Mouse (Mus musculus) c-Kit-positive CD71-negative TER-119-negative erythroid progenitor cells, embryonic 14.5 days (primary cell): ENCODE measurements around the gene Il33.

Experiments used
- DNase-seq: peaks from one replicate; pipeline ENCODE4 v3.0.0-alpha.2; 2013; ENCODE audit warnings: low read depth

The Il33 gene

DNA sequence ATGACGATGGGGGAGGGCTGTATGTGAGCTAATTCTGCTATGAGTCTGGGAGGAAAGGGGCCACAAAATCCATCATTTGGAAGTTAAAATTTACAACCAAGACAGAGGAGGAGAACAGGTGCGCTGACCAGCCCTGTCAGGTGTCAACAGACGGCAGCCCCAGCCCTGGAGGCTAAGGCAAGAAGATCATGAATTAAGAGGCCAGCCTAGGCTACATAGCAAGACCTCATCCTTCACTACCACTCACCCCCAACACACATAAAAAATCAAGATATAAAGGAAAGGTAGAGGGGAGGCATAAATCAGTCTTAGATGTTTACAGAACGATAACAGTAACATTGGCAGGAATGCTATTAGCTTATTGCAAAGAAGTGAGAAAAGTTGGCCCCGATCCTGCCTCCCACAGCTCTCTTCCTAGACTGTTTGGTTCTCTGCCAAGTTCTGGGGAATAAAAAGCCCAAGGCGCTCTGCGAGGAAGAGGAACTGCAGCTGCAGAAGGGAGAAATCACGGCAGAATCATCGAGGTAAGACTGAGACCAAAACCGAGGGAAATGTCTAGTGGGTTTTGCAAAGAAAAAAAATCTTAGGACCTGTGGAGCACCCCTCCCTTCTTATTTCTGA, at the start of gene Il33:
Gene Il33 (plus strand): TSS at position 477 of the 621 bp plus-strand sequence.
- DNase-seq, result no peak

DNA sequence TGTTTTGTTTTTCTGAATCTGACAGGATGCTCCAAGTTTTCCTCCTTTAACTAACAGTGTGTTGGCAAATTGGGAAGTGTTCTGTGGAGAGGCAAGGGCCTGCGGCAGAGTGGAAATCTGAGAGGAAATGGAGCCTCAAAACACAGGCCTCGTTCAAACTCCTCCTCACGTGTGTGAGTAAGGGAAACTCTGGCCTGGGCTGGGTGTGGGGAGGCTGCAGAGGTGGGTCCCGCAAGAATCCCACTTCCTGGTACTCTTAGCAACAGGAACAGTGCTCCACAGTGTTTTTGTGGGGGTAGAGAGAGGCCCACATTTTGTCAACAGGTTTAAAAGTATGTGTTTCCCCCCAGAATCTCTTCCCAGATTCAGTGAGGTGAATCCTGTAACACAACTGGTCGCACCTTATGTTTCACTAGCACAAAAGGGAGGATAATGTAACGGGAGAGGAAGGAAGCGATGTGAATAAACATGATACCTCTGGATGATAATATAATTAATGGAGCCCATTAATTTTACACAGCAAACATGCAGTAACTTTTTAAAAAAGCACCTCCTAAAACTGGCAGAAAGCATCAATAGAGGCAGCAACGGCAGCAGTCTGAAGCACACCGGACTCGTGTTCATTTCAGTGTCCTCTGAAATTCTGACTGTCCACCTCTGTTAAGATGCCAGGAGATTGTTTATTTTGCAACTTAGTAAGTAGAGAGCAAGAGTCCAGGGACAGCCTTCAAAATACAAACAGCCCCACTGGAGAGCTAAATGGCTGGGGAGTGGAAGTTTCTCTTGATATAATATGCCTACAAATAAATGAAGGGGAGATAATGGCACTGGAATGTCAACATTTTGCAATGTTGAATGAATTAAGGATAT, 47.3 kb upstream of the Il33 start:
- no peak for DNase-seq

DNA sequence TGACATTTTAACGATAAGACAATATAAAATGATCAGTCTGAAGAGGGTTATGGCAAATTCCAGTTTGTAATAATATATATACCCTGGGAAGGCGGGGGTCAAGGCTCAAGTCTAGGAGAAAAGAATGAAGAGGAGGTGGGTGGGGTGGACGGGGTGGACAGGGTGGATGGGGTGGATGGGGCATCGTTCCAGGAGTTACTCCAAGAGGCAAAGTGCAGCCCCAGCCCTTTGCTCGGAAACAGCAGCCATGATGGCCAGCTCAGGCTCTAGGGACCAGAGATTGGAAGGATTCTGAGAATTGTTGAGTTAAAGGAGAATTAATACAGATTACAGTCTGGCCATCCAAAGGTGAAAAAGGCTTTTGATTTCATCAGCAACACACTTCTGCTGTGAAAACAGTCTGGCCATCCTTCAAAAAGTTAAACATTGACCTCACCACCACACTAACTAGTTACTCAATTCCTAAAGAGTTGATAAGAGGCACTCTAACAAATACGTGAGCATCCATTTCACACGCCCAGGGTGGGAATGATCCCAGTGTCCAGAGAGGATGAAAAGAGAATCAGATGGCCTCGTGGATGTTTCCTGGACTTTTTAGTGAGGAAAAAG, 45.9 kb upstream of the Il33 start:
- DNase-seq, result no peak

DNA sequence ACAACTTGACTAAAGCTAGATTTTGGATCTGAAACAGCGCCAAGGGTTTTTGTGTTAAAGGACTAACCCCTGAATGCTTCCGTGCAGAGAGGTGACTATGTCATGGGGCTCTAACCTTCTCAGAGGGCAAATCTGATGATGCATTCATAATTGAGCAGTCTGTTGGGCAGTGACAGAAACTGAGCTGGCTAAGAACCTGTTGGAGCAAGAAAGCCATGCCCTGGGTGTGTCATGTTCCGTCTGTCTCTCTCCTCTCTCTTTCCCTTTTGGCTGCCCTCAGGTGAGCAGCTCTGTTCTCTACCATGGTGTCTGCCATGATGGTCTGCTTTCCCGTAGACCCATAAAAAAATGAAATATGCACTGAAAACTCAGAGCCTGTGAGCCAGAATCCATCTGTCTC, 44.0 kb upstream of the Il33 start:
- no peak for DNase-seq

DNA sequence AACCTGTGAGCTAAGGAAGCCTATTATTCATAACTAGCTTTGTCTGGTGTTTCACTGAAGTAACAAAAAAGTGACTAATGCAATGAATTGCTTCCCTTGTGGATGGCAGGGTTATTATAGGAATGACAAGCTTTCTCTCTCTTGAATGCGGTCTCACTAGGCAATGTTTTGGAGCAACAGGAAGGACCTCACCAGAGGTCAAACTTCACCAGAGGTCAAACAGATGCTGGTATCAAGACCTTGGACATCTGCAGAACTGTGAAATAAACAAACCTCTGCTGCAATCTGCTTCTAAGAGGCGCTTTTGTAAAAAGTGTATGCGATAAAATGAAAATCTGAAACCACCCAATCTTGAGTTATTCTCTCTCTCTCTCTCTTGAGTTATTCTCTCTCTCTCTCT, 42.2 kb upstream of the Il33 start:
- no peak for DNase-seq

DNA sequence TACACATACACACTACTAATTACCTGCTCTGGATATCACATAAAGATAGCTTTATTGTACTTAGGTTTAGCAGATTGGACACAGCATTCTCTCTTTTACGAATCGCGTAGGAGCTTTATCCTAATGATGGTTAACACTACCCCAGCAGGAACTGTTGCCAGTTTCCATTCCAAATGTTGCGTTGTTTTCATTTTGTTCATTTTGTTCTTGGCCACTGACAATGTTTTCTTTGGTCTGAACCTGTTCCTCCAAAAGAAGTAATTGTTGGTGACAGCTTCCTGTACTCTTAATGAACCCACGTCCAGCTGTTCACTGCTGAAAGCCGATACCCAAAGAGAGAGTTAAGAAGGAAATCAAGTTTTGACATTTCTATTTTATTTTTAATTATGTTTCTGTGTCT, 39.4 kb upstream of the Il33 start:
- DNase-seq, result no peak

DNA sequence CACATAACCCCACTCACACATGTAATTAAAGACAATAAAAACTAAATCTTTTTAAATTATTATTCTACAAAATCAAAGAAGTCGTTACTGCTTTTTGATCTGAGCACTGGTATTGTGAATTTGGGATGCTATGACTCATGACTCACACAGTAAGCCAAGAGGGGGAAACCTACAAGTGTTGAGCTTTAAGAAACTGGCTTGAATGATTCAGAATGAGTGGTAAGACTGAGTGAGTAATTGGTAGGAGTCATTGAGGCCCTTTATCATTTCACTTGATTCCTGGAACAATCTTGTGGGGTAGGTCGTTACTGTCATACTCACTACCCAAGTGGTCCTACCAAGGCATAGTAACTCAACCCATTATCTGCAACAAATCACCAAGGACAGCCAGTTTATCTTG, 37.4 kb upstream of the Il33 start:
- no peak for DNase-seq

DNA sequence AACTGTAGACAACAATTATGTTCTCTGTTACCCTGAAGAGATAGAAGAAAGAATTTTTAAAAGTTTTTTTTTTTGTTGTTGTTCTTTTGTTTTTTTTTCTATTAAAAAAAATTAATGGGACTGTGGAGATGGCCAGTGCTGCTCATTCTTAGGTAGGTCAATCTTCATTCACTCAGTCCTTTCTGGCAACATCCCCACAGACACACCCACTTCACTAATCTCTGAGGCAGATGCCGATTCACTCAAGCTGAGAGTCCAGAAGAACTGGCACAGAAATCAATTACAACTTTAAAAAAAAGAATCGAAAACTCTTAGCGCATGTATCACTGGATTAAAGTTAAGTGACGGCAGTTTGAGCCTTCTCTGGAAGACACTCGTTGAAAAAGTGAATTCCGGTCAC, 36.0 kb upstream of the Il33 start:
- no peak for DNase-seq

DNA sequence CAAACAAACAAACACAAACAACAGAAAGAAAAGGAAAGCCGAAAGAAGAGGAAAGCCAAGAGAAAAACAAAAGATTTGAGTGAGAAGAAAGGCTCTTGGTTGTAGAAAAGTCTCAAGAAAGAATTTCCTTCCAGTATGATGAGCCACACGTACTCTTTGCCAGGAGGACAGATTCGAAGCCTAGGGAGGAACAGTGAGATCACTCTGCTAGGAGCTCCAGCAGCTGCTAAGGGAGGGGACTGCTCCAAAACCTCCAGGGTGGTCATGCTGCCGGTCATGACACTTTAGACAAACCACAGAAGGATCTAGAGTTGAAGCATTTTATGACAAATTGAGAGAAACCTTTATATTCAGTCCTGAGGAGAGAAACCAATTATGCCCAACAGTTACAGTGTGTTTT, 32.9 kb upstream of the Il33 start:
- no peak for DNase-seq

DNA sequence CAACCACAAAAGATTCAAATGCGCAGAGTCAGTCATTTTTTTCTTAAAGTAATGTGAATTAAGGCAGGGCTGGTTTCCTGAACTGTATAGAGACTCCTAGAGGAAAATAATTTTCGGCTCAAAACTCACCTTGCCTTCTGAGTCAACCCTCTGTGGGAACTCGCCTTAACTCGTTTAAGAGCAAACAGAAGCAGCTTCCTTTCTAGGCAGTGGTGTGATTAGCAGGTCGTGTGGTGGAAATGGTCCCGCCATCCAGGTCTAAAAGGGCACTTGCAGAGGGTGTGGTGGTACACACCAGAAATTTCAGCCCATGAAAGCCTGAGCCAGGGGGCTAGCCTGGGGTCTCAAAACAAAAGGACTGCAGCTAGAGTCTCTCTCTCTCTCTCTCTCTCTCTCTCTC, 32.1 kb upstream of the Il33 start:
- DNase-seq, result no peak

DNA sequence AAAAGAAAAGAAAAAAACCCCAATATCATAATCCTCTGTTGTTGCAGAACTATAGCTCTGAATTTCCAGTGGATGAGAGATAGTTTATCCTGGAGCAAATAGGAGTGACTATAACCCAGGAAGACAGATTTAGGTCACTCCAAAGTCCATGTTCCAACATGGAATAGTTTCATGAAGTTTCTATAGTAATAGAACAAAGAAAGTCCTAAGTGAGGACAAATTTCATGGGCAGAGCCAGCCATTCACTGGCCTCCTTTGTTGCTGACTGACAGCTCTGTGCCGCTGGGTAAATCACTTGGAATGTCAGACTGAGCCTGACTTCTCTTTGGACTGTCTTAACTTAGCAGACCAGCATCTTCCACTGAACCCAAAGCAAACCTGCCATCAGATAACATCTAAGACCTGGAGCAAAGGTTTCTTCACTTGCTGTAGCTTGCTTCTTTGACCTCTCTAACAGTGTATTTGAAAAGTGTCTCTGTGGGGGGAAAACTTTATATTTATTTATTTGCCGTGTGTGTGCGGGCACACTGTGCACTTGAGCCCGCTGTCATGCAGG, 31.1 kb upstream of the Il33 start:
- DNase-seq, result no peak

DNA sequence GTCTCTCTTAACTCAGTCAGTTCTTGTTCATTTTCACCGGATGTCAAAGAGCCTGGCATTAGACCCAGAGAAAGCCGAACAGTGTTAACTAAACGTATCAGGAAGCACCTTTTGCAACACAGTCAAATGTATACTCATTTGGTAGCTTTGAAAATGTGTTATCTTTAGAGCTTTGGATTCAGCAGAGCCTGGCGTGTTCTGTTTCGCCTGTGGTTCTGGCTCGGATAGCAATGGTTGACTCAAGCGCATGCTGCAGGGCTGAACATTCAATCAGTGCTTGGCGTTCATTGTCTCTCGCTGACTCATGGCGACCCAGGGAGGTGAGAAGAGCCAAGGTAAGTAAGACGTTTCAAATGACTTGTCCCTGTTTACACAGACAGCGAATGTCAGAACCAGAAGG, 30.5 kb upstream of the Il33 start:
- no peak for DNase-seq

DNA sequence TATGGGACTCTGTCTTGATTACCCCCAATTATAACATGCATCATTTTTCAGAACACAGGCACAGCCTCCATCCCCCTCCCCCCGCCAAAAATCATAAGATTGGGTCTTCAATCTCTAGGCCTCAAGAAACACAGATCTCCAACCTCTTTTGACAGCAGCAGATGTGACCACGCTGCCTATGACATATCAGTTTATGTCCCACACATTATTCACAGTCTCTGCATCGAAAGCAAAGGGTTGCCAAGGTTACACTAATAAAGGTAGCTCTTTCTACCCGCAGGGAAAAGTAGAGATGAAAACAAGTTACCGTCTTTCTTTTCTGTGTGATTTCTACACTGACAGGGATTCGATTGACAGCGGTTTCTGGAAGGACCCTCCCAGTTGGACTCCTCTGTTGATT, 29.9 kb upstream of the Il33 start:
- DNase-seq, result no peak

DNA sequence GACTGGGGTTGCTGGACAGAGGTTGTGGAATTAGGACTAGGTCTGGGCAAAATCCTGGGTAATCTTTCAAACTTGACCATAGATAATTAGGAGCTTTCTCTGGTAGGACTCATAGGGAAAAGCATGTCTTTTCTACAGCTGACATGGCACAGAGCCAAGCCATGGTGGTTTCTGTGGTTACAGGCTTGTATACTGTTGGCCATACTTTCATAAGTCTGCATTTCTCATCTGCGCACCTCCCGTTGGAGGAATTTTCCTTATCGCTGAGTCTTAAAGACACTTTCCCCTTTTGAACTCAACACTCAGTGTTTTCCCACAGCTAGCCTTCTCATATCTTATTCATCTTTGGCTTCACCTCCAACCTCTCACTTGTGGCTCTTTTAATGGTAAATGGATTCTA, 24.6 kb upstream of the Il33 start:
- no peak for DNase-seq

DNA sequence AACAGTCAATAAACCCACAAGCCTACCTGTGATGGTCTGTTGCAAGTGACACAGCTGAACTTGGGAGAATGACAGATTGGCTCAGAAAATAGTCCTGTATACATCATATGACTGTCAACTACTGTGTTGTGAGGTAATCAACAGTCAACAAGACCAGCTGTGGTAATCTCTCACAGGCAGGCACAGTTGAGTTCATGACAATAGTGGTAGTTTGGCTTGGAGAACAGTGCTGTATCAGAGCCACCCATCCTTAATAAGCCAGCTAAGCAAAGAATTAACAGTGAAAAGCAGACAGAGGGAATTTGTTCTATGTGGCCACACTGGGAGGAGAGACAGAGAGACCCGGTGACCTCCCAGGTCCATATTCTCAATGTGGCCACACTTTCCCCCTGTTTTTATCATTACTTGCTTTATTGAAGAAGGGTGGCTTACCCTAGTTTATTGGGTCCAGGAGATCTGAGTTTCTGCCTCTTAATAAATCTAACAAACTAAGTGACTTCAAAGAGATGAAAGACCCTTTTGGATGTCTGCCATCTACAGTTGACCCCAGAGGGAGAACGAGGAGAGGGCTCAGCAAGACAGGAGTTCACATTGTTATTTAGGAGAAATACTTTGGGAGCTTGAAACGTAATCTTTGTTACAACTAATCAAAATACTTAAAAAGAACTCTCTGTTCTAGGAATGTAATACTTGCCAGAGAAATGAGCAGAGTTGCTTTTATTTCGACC, 22.4 kb upstream of the Il33 start:
- no peak for DNase-seq

DNA sequence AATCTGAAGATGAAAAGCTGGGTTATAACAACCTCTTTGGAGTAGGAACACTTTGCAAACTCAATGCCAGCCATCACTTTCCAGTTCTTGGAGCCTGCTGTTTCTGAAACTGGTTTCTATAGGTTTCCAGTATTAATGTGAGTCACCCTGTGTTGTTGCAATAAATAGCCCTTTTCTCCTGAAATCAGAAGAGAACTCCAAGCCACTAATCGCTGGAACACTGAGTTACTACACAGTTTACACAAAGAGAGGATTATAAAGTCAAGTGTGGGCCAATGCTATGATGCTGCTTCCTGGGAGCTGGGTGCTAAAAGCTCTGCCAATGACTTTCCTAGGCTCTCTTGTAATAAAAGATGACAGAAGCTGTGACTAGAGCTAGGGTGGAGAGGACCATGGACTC, 19.0 kb upstream of the Il33 start:
- DNase-seq, result no peak

DNA sequence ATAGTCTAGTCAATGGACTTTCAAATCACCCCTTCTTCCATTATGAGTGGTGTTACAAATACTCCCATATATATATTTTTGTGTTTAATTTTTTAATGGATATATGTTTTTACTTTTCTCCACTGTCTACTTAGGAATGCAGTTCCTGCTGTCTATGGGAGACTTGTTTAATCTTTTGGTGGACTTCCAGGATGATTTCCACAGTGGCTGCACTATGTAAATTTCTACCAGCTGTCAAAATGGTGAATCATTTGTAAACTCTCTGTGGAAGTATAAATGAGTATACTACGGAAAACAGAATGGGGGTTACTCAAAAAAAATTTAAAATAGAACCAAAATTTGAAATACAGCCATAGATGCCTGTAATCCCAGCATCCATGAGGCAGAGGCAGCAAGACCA, 15.7 kb upstream of the Il33 start:
- no peak for DNase-seq

DNA sequence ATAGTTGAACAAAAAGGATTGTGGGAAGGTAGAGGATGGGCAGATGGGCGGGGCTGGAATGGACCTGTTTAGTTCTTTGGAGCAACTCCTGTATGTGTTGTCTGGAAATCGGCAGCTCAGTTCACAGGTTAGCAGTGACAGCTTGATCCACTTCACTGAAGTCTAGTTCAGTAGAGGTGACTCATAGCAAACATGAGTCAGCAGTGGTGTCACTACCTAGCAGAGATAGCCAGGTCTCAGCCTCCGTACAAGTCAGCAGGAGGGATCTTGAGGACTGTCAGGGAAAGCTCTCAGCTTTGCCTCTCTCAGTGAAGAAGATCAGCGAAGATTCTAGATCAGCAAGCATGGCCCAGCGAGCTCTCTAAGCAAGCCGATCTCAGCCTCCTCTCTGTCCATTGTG, 13.0 kb upstream of the Il33 start:
- DNase-seq, result no peak

DNA sequence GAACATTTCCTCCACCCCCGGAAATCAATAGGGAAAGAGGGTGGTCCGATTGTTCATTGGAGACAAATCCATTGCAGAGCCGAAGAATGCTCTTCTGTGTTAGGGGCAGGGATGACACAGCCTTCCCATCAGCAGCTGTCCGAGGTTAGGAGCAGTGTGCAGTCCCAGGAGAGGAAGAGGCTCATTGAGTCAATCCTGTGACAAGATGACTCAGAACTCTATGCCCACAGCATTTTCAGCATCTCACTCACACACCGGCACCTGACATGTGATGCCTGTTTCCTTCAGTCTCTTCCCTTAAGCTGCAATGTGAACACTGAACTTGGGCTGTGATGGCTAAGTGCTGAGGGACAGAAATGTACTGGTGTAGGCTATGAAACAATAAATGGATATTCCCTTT, 7.5 kb upstream of the Il33 start:
- no peak for DNase-seq

DNA sequence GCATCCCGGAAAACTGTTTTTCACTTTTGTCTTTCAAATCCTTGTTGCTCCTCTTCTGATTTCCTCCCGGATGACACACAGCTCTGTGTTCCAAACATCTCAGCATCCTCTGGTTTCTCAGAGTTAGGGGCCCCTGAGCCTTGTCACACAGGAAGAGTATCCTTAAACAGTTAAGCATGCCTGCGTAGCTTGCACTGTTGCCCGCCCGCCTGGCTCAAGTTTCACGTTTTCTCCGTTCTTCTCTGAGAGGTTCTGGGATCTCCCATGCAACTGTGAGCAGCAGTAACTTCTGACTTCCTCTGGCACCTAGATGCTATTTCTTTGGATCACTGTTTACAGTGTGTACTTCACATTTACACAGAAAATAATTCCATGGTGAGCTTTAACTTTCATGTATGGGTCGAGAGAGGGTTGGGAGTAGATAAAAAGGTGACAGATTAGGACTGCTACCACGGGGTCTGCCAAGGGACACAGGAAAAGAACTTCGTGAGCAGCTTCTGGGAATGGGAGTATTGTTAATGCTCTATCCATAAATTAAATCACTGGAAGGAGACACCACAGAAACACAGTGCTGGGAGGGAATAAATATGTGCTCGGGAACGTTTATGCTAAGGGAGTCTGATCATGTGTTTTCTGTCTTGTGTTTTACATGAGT, 1.3 kb downstream of the Il33 start:
- no peak for DNase-seq

DNA sequence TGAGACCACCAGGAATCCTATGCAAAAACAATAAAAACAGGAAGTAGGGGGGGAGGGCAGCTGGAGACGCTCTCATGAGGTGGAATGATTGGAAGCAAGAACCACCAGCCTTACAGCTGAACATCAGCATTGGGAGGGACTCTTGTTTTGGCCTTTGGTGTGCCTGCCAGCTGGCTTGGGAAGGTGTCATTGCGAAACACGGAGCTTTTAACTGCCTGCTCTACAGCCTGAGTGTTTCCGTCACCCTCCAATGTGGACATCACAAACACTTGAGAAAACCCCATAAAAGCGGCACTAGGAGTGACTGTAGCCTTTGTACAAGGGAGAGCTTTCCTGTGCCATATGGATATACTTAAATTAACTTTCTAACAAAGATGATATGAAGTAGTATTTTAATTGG, 5.4 kb downstream of the Il33 start:
- no peak for DNase-seq

DNA sequence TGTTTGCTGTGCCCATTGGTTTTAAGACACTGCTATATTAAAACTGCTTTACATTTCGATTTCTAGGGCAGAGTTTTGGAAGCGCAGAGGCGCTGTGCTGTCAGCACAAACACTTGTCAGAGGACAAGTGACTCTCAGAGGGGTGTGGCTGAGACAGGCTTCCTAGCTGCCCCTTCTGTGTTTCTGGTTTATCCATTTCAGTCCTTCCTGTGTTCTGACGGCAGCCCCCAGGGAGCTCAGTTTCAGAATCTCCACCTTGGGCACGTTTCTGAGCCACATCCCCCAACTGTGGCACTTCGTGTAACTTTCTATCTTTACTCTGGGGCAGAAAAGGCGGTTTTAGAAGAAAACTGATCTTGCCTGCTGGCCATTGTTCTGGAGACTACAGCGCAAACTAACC, 12.5 kb downstream of the Il33 start:
- no peak for DNase-seq
